Mouse (Mus musculus) myocyte (in vitro differentiated cells): ENCODE data around the gene Gstm1.

Source experiments
- MAX ChIP-seq: IDR thresholded peaks from one replicate; pipeline ENCODE4 v1.6.1; 2011; ENCODE audit warnings: low read depth, mild to moderate bottlenecking, control low read depth
- POLR2A ChIP-seq: IDR thresholded peaks from one replicate; pipeline ENCODE4 v1.6.1; 2011; ENCODE audit warnings: low read depth, mild to moderate bottlenecking, control low read depth, moderate library complexity; ENCODE audit not compliant: insufficient read length

DNA sequence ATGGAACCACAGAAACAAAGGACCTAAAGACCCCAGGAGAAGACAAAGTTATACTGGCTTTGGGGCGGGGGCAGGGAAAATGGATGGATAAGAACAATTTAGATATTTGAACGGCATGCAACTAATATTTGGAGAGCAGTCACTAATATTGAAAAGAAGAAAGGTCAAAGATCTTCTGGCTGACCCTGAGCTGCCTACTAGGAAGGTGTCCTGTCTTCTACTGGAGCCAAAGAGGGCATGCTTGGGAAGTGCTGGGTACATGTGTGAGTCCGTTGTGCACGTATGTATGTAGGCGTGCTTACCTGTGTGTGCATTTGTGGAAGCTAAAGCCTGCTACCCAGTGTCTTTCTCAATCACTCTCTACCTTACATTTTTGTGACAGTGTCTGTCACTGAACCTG, 51.1 kb downstream of the Gstm1 start:
- TF ChIP-seq MAX (no peak), POLR2A (no peak)
